Mouse (Mus musculus): ENCODE data around the gene Islr. TPM values are rescaled to one million over a fixed set of nuclear protein-coding genes. Genes with fewer than 3 reads are reported as not detected.

Gene Islr
- polyA plus RNA-seq, 1 experiment: 21.9 TPM

- Histone ChIP-seq H3K27me3 (ENCODE audit: control insufficient read depth, insufficient read depth, low read length) (no peaks in the 10 kb centered on the region), H3K4me3 (ENCODE audit: extremely low read depth, insufficient read depth, insufficient read length) (no peak overlapping the region)
- DNase-seq (ENCODE audit: low read depth in 1 of 2, low spot score in 2 of 2): peak in 1 of 2 experiments; percentile 13
These were observed 43.8 kb downstream of the Islr start for GRCm38 (mm10) chr9:58160315-58160714.

DNA sequence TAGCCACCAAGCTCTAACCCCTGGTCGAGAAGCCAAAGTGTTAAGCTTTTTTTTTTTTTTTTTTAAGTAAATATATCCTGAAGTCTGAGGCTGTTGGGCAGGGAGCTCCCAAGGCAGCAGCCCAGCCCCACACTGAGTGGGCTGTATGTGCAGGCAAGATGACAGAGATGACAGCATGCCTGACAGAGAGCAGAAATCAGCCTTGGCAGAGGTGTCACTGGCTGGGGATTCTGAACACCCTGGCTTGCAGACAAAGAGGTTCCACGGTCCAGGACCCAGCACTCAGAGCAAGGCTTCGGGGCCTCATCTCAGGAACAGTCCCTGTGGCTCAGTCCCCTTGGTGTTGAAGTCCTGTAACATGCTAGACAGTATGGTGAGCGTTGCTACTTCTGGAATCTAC, 44.3 kb downstream of the Islr start:
- WGBS: 49% methylated on average over 4 of the region's 4 CpGs
- H3K27ac ChIP-seq (ENCODE audit: insufficient read depth, low read length): no peak overlapping the region
- TF ChIP-seq CTCF (IDR thresholded peaks at IDR 0.05; ENCODE audit: extremely low read depth, insufficient read depth, insufficient read length, insufficient replicate concordance): no peak
- no peak for TF ChIP-seq POLR2A (IDR thresholded peaks at IDR 0.05; ENCODE audit: low read depth, low read length)
- no peak for DNase-seq (ENCODE audit: low read depth in 1 of 2, low spot score in 2 of 2)
- H3K4me3 ChIP-seq (ENCODE audit: extremely low read depth, insufficient read depth, insufficient read length): no peak overlapping the region
- H3K4me1 ChIP-seq (ENCODE audit: control insufficient read depth, insufficient read depth, insufficient read length): peaks cover 5% of the 10 kb centered on the region; the same call in 1 of the 2 replicates
- H3K27me3 ChIP-seq (ENCODE audit: control insufficient read depth, insufficient read depth, low read length): no peaks in the 10 kb centered on the region
- H3K36me3 ChIP-seq (ENCODE audit: control insufficient read depth, insufficient read depth, low read length): no peaks in the 10 kb centered on the region

More at GRCm38 (mm10) chr9:58160315-58160714, 43.8 kb downstream of the Islr start:
- TF ChIP-seq CTCF (IDR thresholded peaks at IDR 0.05; ENCODE audit: extremely low read depth, insufficient read depth, insufficient read length, insufficient replicate concordance) (no peak), POLR2A (IDR thresholded peaks at IDR 0.05; ENCODE audit: low read depth, low read length) (no peak)
- Histone ChIP-seq H3K36me3 (ENCODE audit: control insufficient read depth, insufficient read depth, low read length) (no peaks in the 10 kb centered on the region), H3K4me1 (ENCODE audit: control insufficient read depth, insufficient read depth, insufficient read length) (peaks cover 5% of the 10 kb centered on the region; the same call in 1 of the 2 replicates), H3K27ac (ENCODE audit: insufficient read depth, low read length) (no peak overlapping the region)
- WGBS: 17% methylated on average over 5 of the region's 5 CpGs

DNA sequence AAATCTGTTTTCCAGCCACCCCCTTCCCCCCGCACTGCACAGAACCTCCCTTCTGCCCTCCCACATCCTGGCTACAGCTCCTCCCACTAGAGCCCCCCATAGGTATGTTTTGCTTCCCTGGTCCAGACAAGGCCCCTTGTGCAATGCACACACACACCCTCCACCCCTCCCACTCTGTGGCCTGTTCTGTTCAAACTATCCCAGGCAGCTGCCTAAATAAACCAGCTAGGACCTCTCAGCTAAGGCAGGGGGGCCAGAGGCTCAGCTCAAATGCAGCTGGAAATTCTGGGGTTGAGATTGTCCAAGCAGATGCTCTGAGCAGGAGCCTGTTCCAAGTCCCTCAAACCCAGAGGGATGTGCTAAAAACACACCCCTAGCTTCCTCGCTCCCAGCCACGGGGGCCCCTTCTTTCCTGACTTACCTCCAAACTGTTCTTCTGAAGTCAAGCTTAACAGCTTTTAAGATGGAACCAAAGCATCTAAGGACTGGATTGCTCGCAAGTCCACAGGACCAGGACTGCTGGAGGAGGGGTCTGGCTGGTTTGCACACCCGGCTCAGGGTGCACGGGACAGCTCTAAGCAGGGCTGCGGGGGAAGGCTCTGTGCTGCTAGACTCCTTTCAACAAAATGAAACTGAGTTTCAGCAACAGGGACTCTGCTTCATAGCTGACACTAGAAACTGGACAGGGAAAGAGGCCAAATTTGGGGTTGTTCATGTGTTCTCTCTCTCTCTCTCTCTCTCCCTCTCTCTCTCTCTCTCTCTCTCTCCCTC, 45.4 kb downstream of the Islr start:
- Histone ChIP-seq H3K4me3 (ENCODE audit: extremely low read depth, insufficient read depth, insufficient read length) (no peak overlapping the region), H3K27me3 (ENCODE audit: control insufficient read depth, insufficient read depth, low read length) (no peaks in the 10 kb centered on the region), H3K4me1 (ENCODE audit: control insufficient read depth, insufficient read depth, insufficient read length) (peaks cover 5% of the 10 kb centered on the region; the same call in 1 of the 2 replicates), H3K36me3 (ENCODE audit: control insufficient read depth, insufficient read depth, low read length) (no peaks in the 10 kb centered on the region), H3K27ac (ENCODE audit: insufficient read depth, low read length) (0 out of 2 replicates have a peak overlapping the region, but pooled peaks have one; percentile 23)
- no peak for DNase-seq (ENCODE audit: low read depth in 1 of 2, low spot score in 2 of 2)
- TF ChIP-seq CTCF (IDR thresholded peaks at IDR 0.05; ENCODE audit: extremely low read depth, insufficient read depth, insufficient read length, insufficient replicate concordance) (no peak), POLR2A (IDR thresholded peaks at IDR 0.05; ENCODE audit: low read depth, low read length) (no peak)
- WGBS: 44% methylated on average over 7 of the region's 7 CpGs

GRCm38 (mm10) chr9:58157838-58158237, 46.3 kb downstream of the Islr start:
- Histone ChIP-seq H3K27ac (ENCODE audit: insufficient read depth, low read length) (no peak overlapping the region), H3K4me1 (ENCODE audit: control insufficient read depth, insufficient read depth, insufficient read length) (peaks cover 3% of the 10 kb centered on the region; the same call in 1 of the 2 replicates), H3K4me3 (ENCODE audit: extremely low read depth, insufficient read depth, insufficient read length) (no peak overlapping the region), H3K27me3 (ENCODE audit: control insufficient read depth, insufficient read depth, low read length) (no peaks in the 10 kb centered on the region), H3K36me3 (ENCODE audit: control insufficient read depth, insufficient read depth, low read length) (no peaks in the 10 kb centered on the region)
- no peak for TF ChIP-seq CTCF (IDR thresholded peaks at IDR 0.05; ENCODE audit: extremely low read depth, insufficient read depth, insufficient read length, insufficient replicate concordance)
- TF ChIP-seq POLR2A (IDR thresholded peaks at IDR 0.05; ENCODE audit: low read depth, low read length): no peak
- WGBS: 79% methylated on average over 13 of the region's 13 CpGs
- DNase-seq (ENCODE audit: low read depth in 1 of 2, low spot score in 2 of 2): no peak

- Histone ChIP-seq H3K4me3 (ENCODE audit: extremely low read depth, insufficient read depth, insufficient read length) (no peak overlapping the region), H3K27ac (ENCODE audit: insufficient read depth, low read length) (no peak overlapping the region), H3K4me1 (ENCODE audit: control insufficient read depth, insufficient read depth, insufficient read length) (peaks cover 3% of the 10 kb centered on the region; the same call in 1 of the 2 replicates), H3K36me3 (ENCODE audit: control insufficient read depth, insufficient read depth, low read length) (no peaks in the 10 kb centered on the region), H3K27me3 (ENCODE audit: control insufficient read depth, insufficient read depth, low read length) (no peaks in the 10 kb centered on the region)
- DNase-seq (ENCODE audit: low read depth in 1 of 2, low spot score in 2 of 2): no peak
- TF ChIP-seq CTCF (IDR thresholded peaks at IDR 0.05; ENCODE audit: extremely low read depth, insufficient read depth, insufficient read length, insufficient replicate concordance): no peak
- no peak for TF ChIP-seq POLR2A (IDR thresholded peaks at IDR 0.05; ENCODE audit: low read depth, low read length)
- WGBS: 87% methylated on average over 22 of the region's 22 CpGs
These were observed 47.1 kb downstream of the Islr start for GRCm38 (mm10) chr9:58156819-58157560.

DNA sequence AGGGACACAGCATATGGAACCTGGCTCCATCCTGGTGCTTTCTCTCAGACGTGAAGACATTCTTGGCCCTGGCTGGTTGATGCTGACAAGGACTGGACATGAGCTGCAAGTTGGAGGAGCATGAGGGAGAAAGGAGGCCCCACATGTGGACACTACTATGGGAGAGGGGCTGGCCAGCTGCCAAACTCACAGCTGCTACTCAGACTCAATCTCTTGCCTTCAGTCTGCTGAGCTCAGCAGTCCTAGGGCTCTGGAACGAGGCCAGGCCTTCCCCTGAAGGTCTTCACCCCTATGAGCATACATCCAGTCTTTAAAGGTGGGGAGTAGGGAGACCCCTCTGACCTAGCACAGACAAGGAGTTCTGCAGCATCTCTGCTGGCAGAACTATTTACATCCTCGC, 48.7 kb downstream of the Islr start:
- DNase-seq (ENCODE audit: low read depth in 1 of 2, low spot score in 2 of 2): no peak
- H3K27me3 ChIP-seq (ENCODE audit: control insufficient read depth, insufficient read depth, low read length): no peaks in the 10 kb centered on the region
- peaks cover under 1% of the 10 kb centered on the region; the same call in 1 of the 2 replicates for H3K4me1 ChIP-seq (ENCODE audit: control insufficient read depth, insufficient read depth, insufficient read length)
- TF ChIP-seq CTCF (IDR thresholded peaks at IDR 0.05; ENCODE audit: extremely low read depth, insufficient read depth, insufficient read length, insufficient replicate concordance) (no peak), POLR2A (IDR thresholded peaks at IDR 0.05; ENCODE audit: low read depth, low read length) (no peak)
- WGBS: 72% methylated on average over 3 of the region's 3 CpGs
- no peak overlapping the region for H3K4me3 ChIP-seq (ENCODE audit: extremely low read depth, insufficient read depth, insufficient read length)
- H3K27ac ChIP-seq (ENCODE audit: insufficient read depth, low read length): no peak overlapping the region
- no peaks in the 10 kb centered on the region for H3K36me3 ChIP-seq (ENCODE audit: control insufficient read depth, insufficient read depth, low read length)
